ENCODE assay signal across 21 mouse cellular contexts in the genomic region with DNA sequence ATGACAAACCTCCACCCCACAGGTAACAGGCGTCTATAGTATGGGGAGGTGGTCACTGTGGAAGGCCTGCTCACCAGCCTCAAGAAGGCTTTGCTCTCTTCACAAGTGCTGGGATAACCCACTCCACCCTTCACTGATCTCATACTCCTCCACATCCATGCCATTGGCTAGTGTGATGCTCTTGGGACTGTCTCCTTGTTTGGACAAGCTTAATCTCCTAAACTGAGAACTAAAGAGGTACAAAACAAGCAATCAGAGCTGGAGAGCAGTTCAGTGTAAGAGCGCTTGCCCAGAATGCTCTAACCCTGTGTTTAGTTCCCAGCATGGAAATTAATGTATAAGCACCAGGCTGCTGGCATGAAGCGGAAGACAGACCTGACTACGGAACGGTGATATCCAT. TPM values are rescaled to one million over a fixed set of nuclear protein-coding genes. Genes with fewer than 3 reads are reported as not detected.
DNase-seq lines count a peak whose midpoint lies in the region; ATAC-seq and TF ChIP-seq lines count a peak whose summit lies in the region.
"Had no signal": no experiment of that assay in that cellular context is flagged by ENCODE, and none has a peak within 500 bp of the region (broad histone marks: within the 10 kb centered on the region; RNA-seq: fewer than 3 reads in every experiment).

No protein-coding gene starts in this region.

- no peaks in the 10 kb centered on the region for H3K27me3 ChIP-seq in liver, embryonic 11.5 days (replicated peaks; ENCODE audit: control insufficient read depth, insufficient read depth, low read length)
- H3K27me3 ChIP-seq in MEL (ENCODE audit: control insufficient read depth in 1 of 2, insufficient read depth in 2 of 2, low read length in 2 of 2), result no peaks in the 10 kb centered on the region
- no peaks in the 10 kb centered on the region for H3K27me3 ChIP-seq in liver, embryonic 15.5 days
- H3K27me3 ChIP-seq: heart, embryonic 13.5 days; hindbrain, embryonic 15.5 days had no signal

- H3K9ac ChIP-seq in liver, embryonic 11.5 days (ENCODE audit: low read depth, low read length), result no peak overlapping the region
- no peak overlapping the region for H3K9ac ChIP-seq in MEL (ENCODE audit: control insufficient read depth, low read depth, low read length, poor library complexity, severe bottlenecking)
- H3K9ac ChIP-seq in liver, embryonic 15.5 days, result peak overlapping the region; percentile 47; the same call in 1 of the 2 replicates
- H3K9ac ChIP-seq: embryonic facial prominence, embryonic 13.5 days; heart, embryonic 13.5 days; hindbrain, embryonic 15.5 days had no signal

- peaks cover 63% of the 10 kb centered on the region for H3K79me2 ChIP-seq in MEL (ENCODE audit: control insufficient read depth, insufficient read depth, low read length, poor library complexity)

- TF ChIP-seq EP300 in MEL (IDR thresholded peaks at IDR 0.05; ENCODE audit: low read depth in 1 of 2, low read length in 2 of 2), result no peak

- H3K27ac ChIP-seq in liver, embryonic 11.5 days (ENCODE audit: low read depth, low read length), result peak overlapping the region; percentile 94; the same call in 1 of the 2 replicates
- peak overlapping the region; percentile 97 for H3K27ac ChIP-seq in MEL (ENCODE audit: control insufficient read depth, low read depth, low read length)
- peak overlapping the region; percentile 92 for H3K27ac ChIP-seq in liver, embryonic 15.5 days (replicated peaks)
- H3K27ac ChIP-seq: embryonic facial prominence, embryonic 13.5 days; forebrain, embryonic 10.5 days; heart, embryonic 13.5 days; hindbrain, embryonic 15.5 days had no signal

- peak; percentile 40 for DNase-seq in gastrocnemius, adult 18-20 months (ENCODE audit: low spot score)
- no peak for DNase-seq in gastrocnemius, postnatal 4 days (ENCODE audit: low spot score in 2 of 2)
- no peak for DNase-seq in liver, embryonic 11.5 days (ENCODE audit: low spot score)
- DNase-seq in liver, result no peak
- no peak for DNase-seq in MEL (ENCODE audit: low read depth, low spot score)
- DNase-seq in right cerebral cortex, postnatal 25 days, result no peak
- DNase-seq: adrenal gland, adult 8-10 months; adrenal gland, postnatal 36 days; cerebellum, adult 11-12 months; cerebellum, adult 9-10 months; cerebellum, postnatal 36 days; gastrocnemius, postnatal 14 days; heart, postnatal 36 days had no signal

- WGBS in liver, embryonic 11.5 days, result 88% methylated on average over 5 of the region's 5 CpGs
- WGBS in liver, embryonic 15.5 days (ENCODE audit: insufficient replicate concordance), result 90% methylated on average over 5 of the region's 5 CpGs

- TF ChIP-seq POLR2A in MEL (IDR thresholded peaks at IDR 0.05; ENCODE audit: control insufficient read depth in 1 of 2, insufficient read depth in 1 of 2, low read depth in 1 of 2, low read length in 2 of 2, poor library complexity in 1 of 2), result no peak

- peaks cover 56% of the 10 kb centered on the region for H3K4me1 ChIP-seq in liver, embryonic 11.5 days (replicated peaks; ENCODE audit: control insufficient read depth, insufficient read depth, low read length)
- H3K4me1 ChIP-seq in MEL (ENCODE audit: control insufficient read depth in 1 of 2, insufficient read depth in 2 of 2, low read length in 2 of 2), result peaks cover 15 to 70% of the 10 kb centered on the region in 2 experiments
- peaks cover 97% of the 10 kb centered on the region for H3K4me1 ChIP-seq in liver, embryonic 15.5 days (replicated peaks)

- H3K9me3 ChIP-seq in liver, embryonic 11.5 days (ENCODE audit: control insufficient read depth, low read length), result no peaks in the 10 kb centered on the region
- no peaks in the 10 kb centered on the region for H3K9me3 ChIP-seq in MEL (replicated peaks; ENCODE audit: insufficient read depth, low read length)
- no peaks in the 10 kb centered on the region for H3K9me3 ChIP-seq in liver, embryonic 15.5 days (replicated peaks)
- H3K9me3 ChIP-seq: embryonic facial prominence, embryonic 13.5 days; forebrain, embryonic 10.5 days; heart, embryonic 13.5 days; hindbrain, embryonic 15.5 days had no signal

- no peaks in the 10 kb centered on the region for H3K36me3 ChIP-seq in liver, embryonic 11.5 days (ENCODE audit: control insufficient read depth, insufficient read depth, low read length)
- peaks cover 0 to 54% of the 10 kb centered on the region in 2 experiments; a peak in 2 of 4 replicates for H3K36me3 ChIP-seq in MEL (ENCODE audit: control insufficient read depth in 1 of 2, insufficient read depth in 2 of 2, low read length in 2 of 2)
- peaks cover 40% of the 10 kb centered on the region for H3K36me3 ChIP-seq in liver, embryonic 15.5 days (replicated peaks)
- H3K36me3 ChIP-seq: embryonic facial prominence, embryonic 13.5 days; forebrain, embryonic 10.5 days; heart, embryonic 13.5 days; hindbrain, embryonic 15.5 days had no signal

- TF ChIP-seq RAD21 in MEL (IDR thresholded peaks at IDR 0.05; ENCODE audit: low read depth, low read length), result no peak

- H3K4me3 ChIP-seq in liver, embryonic 11.5 days (ENCODE audit: low read depth, low read length), result no peak overlapping the region
- no peak overlapping the region for H3K4me3 ChIP-seq in MEL (ENCODE audit: control insufficient read depth in 1 of 2, insufficient read depth in 1 of 2, low read depth in 2 of 2, low read length in 2 of 2)
- H3K4me3 ChIP-seq in liver, embryonic 15.5 days (replicated peaks), result no peak overlapping the region
- H3K4me3 ChIP-seq: embryonic facial prominence, embryonic 13.5 days; forebrain, embryonic 10.5 days; heart, embryonic 13.5 days; hindbrain, embryonic 15.5 days had no signal

- ATAC-seq in liver, embryonic 11.5 days (replicated peaks; ENCODE audit: low FRiP score), result no peak
- ATAC-seq in liver, embryonic 15.5 days (ENCODE audit: insufficient read depth), result no peak
- no peak for ATAC-seq in cerebellum, adult (ENCODE audit: insufficient number of reproducible peaks, low FRiP score, low TSS enrichment)
- ATAC-seq: forebrain, embryonic 14.5 days; intestine, embryonic 16.5 days had no signal

- no peak for TF ChIP-seq CTCF in MEL (IDR thresholded peaks at IDR 0.05 in 2 of 3, conservative IDR thresholded peaks at IDR 0.05 in 1 of 3; ENCODE audit: control insufficient read depth in 1 of 3, insufficient read depth in 1 of 3, low read depth in 2 of 3, low read length in 3 of 3, poor library complexity in 1 of 3, severe bottlenecking in 1 of 3)

- no peak overlapping the region for H3K4me2 ChIP-seq in liver, embryonic 11.5 days
- H3K4me2 ChIP-seq in liver, embryonic 15.5 days, result peak overlapping the region; percentile 65
- H3K4me2 ChIP-seq: embryonic facial prominence, embryonic 13.5 days; heart, embryonic 13.5 days; hindbrain, embryonic 15.5 days had no signal

TF ChIP-seq in MEL, 35 proteins besides CTCF, POLR2A, EP300 and RAD21:
- TF ChIP-seq HCFC1 (IDR thresholded peaks at IDR 0.05; ENCODE audit: low read depth, low read length), result no peak
- TF ChIP-seq MYC (IDR thresholded peaks at IDR 0.05; ENCODE audit: low read depth, low read length), result no peak
- TF ChIP-seq NRF1 (IDR thresholded peaks at IDR 0.05; ENCODE audit: insufficient read depth, low read depth, low read length, poor library complexity, severe bottlenecking), result no peak
- TF ChIP-seq ZC3H11A (IDR thresholded peaks at IDR 0.05; ENCODE audit: low read depth, low read length), result no peak
- TF ChIP-seq JUND (IDR thresholded peaks at IDR 0.05; ENCODE audit: low read depth, low read length), result no peak
- no peak for TF ChIP-seq E2F4 (IDR thresholded peaks at IDR 0.05; ENCODE audit: borderline replicate concordance, low read depth, low read length)
- TF ChIP-seq CHD1 (IDR thresholded peaks at IDR 0.05; ENCODE audit: low read depth, low read length), result no peak
- TF ChIP-seq ZNF384 (IDR thresholded peaks at IDR 0.05; ENCODE audit: low read depth, low read length), result no peak
- TF ChIP-seq UBTF (IDR thresholded peaks at IDR 0.05; ENCODE audit: borderline replicate concordance, insufficient read depth, low read depth, low read length), result no peak
- no peak for TF ChIP-seq MAFK (IDR thresholded peaks at IDR 0.05; ENCODE audit: borderline replicate concordance, low read depth, low read length)

RNA-seq across cellular contexts. Expression of a gene that starts 11.3 kb away (rescaled TPM):
- 10 to 100 TPM; 18.8 to 18.9 TPM for total RNA-seq in gastrocnemius, adult 18-20 months (2021)
- 10 to 100 TPM; 44.1 to 46.3 TPM for total RNA-seq in gastrocnemius, postnatal 4 days (2021)
- 74.7 TPM in 2 replicates for polyA plus RNA-seq in liver, embryonic 11.5 days (2014; fragmentation: Nextera tagmentation; extraction: Ambion mirVana)
- total RNA-seq in MEL (2012; rRNA removed), result 83.2 and 101 TPM in 2 replicates
- 10 to 100 TPM; 50.2 to 98.2 TPM for polyA plus RNA-seq in MEL (2012; ENCODE audit: insufficient read depth in 1 of 2, insufficient read length in 2 of 2, low read depth in 1 of 2, low replicate concordance in 2 of 2, missing spikeins in 1 of 2)
- 43.4 and 46.8 TPM in 2 replicates for polyA plus RNA-seq in liver, embryonic 15.5 days (2015; fragmentation: Nextera tagmentation; extraction: Ambion mirVana)
